Mouse (Mus musculus) CD4-positive, CD25-positive, alpha-beta regulatory T cell (primary cell): Measurements from ENCODE around the gene Tex30. TPM values are rescaled to one million over a fixed set of nuclear protein-coding genes. Genes with fewer than 3 reads are reported as not detected.

Experiments used
- polyA plus RNA-seq: library from polyadenylated mRNA; unstranded; fragments of 100-300 nt; shearing (Covaris generic); gene quantifications from one replicate; pipeline ENCODE4 v1.2.1, GENCODE M21; 2017

Gene Tex30
- 44.7 TPM for polyA plus RNA-seq

DNA sequence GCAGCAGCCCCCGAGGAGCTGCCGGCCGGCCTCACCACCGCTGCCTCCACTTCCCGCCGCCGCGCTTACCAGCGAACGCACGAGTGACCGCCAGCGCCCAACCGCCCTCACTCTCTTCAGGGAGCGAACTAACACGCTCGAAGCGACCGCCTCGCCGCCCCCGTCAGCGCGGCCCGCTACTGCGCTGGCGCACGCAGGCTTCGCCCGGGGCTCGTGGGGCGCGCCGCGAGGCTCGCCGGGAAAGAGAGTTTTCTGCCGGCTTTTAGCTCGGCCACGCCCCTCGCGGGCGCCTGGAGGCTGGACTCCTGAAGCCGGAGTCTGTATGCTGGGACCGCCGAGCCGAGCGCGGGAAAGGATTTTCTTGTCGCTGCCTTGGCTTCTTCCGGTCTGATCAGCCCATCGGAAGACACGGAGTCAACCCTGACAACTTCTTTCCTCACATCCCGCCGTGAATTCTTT is at the start of gene Tex30:
Gene Tex30 (minus strand): TSS at position 183 of the 459 bp plus-strand sequence.

DNA sequence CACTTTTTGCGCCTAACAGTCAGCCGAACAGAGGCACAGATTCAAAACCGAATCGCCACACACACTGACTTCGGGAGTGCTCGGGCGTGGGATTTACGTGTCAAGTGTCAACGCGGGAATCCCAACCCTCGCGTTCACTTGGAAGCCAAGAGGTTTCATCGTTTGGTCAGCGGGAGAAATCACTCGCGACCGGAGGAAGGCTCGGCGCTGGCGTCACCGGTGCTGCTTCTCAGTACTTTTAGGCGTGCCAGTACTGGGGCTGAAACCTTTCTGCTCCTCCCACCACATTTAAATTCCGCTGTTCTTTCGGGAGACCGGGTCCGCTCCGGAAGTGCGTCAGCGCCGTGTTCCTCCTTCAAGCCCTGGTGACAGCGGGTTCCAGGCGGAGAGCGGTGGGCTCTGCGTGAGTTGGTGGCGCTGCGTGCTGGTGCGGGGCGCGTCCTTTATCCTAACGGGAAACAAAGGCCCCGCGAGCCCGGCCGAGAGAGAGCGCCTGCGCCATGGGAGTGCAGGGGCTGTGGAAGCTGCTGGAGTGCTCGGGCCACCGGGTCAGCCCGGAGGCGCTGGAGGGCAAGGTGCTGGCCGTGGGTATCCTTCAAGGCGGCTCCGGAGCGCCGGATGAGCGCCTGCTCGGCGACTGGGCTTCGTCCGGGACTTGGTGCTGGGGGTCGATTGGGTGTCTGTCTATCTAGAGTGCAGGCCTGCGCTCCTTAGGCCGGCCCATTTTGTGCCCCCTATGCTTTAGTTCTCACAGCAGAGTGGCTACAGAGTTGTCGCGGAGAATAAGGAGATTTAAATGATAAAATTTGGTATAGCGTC is 45.5 kb upstream of the Tex30 start, which contains the start of gene Ercc5:
Gene Ercc5 (plus strand): TSS at position 182 of the 819 bp plus-strand sequence.

DNA sequence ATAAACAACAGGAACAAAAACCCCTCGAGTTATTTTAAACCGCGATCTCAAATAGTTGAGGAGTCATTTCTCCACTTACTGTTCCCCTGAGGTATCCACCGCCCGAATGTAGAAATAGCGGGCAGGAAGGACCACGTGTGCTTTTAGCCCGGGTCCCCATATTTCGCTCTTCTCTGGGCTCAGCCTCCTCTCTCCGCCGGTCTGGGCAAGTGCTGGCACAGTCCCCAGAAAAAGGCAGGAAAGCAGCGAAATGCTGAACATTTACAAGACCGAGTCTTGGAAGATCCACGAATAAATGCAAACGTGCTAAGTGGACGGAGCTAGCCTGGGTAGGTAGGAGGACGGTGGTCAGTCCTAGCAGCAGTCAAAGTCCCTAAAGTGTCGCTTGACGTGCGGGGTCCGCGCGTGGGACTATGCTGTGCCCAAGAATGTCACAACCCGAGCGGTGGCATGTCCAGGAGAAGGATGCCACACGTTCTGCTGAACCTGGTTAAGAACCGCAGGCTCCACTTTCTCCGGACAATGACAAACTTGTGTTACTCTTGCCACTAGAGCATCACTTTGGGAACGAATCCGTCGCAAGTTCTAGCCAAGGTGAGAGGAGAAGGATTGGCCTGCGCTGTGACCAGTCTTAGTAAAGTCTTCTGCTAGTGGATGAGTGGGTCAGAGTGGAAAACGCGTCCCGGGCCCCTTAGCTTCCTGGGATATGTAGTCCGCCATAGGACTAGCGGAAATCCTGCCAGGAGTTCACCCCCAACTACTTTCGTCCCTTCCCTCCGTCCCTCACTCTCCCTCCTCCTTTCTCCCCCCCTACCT is 16.2 kb upstream of the Tex30 start, which contains the start of the genes Kdelc1 and Bivm:
Gene Kdelc1 (minus strand): TSS at position 570 of the 816 bp plus-strand sequence.
Gene Bivm (plus strand): TSS at position 719 of the 816 bp plus-strand sequence.

DNA sequence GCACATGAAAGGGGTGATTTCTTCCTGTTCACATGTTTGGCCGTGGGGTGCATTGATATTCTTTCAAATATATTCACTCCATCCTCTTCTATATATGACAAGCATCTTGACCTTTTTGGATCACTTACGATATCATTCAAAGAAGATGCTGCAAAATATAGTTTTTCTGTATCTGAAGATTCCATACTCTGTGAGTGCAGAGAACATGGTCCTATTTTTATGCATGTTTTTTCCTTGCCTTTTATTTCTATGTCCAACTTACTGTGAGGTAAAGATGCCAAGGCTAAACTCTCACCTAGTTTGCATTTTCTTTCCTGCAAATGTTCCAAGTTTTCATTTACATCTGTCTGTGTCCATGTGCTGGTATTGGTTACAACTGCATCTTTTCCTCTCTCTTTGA is 40.4 kb downstream of the Tex30 start, which contains the start of gene Gm8251:
Gene Gm8251 (minus strand): TSS at position 101 of the 400 bp plus-strand sequence.

Other genes starting within 250 kb of the Tex30 start
- 155 TPM for gene Tpp2, start 168.8 kb downstream of the Tex30 start, polyA plus RNA-seq
- 0.13 TPM for gene Mettl21c, start 82.4 kb downstream of the Tex30 start, polyA plus RNA-seq
- gene Gm8251, start 40.5 kb downstream of the Tex30 start, polyA plus RNA-seq = 0.29 TPM
- 11.5 TPM for gene Kdelc1, start 16.4 kb upstream of the Tex30 start, polyA plus RNA-seq
- 7.4 TPM for gene Bivm, start 16.5 kb upstream of the Tex30 start, polyA plus RNA-seq
- gene Ercc5, start 45.3 kb upstream of the Tex30 start, polyA plus RNA-seq = 23.5 TPM
- not detected for gene Mettl21e, start 116.5 kb upstream of the Tex30 start, polyA plus RNA-seq